Mouse (Mus musculus) heart, adult 2 months (tissue): Measurements from ENCODE around the gene Cdk19. TPM values are rescaled to one million over a fixed set of nuclear protein-coding genes. Genes with fewer than 3 reads are reported as not detected.

Experiments used
- DNase-seq, 2 experiments: peaks; one replicate each; pipeline ENCODE4 v3.0.0; 2021
- H3K27ac ChIP-seq: fragments of 200-600 bp; 2 replicates; pipeline ENCODE4 v1.8.1; 2022
- H3K27me3 ChIP-seq: fragments of 200-500 bp; 2 replicates; pipeline ENCODE4 v1.6.1; 2012; ENCODE audit warnings: mild to moderate bottlenecking, low read length, inconsistent platforms, mixed read lengths; ENCODE audit not compliant: control insufficient read depth, insufficient read depth
- H3K36me3 ChIP-seq: fragments of 200-500 bp; 2 replicates; pipeline ENCODE4 v1.6.1; 2012; ENCODE audit warnings: low read length, inconsistent platforms; ENCODE audit not compliant: control insufficient read depth, insufficient read depth
- H3K4me1 ChIP-seq: fragments of 200-500 bp; 2 replicates; pipeline ENCODE4 v1.6.1; 2011; ENCODE audit warnings: low read length; ENCODE audit not compliant: control insufficient read depth, insufficient read depth
- H3K4me3 ChIP-seq: fragments of 200-600 bp; 2 replicates; pipeline ENCODE4 v1.8.1; 2022
- H3K79me2 ChIP-seq: fragments of 200-500 bp; replicated peaks from 2 replicates; pipeline ENCODE4 v1.6.1; 2012; ENCODE audit warnings: mild to moderate bottlenecking, inconsistent platforms, low read length, moderate library complexity, mixed read lengths; ENCODE audit not compliant: control insufficient read depth, insufficient read depth
- H3K9ac ChIP-seq: fragments of 200-500 bp; 2 replicates; pipeline ENCODE4 v1.6.1; 2012; ENCODE audit warnings: low read depth, mild to moderate bottlenecking, control low read depth, inconsistent platforms, low read length, mixed read lengths
- CTCF ChIP-seq: fragments of 200-600 bp; IDR thresholded peaks from 2 replicates; pipeline ENCODE4 v1.8.1; 2022; ENCODE audit warnings: antibody characterized with exemption, mild to moderate bottlenecking, moderate library complexity
- EP300 ChIP-seq: fragments of 200-500 bp; IDR thresholded peaks from 2 replicates; pipeline ENCODE4 v1.6.1; 2011; ENCODE audit warnings: low read depth, low read length, control low read depth; ENCODE audit not compliant: insufficient read depth
- POLR2A ChIP-seq: fragments of 200-500 bp; IDR thresholded peaks from 2 replicates; pipeline ENCODE4 v1.6.1; 2011; ENCODE audit warnings: mild to moderate bottlenecking, low read depth, low read length, control low read depth; ENCODE audit not compliant: insufficient read depth
- WGBS: fragments of 180-500 bp; shearing (Covaris S2); methylation state at CpG from one replicate; pipeline ENCODE4 v1.1.7; 2018; 5-methylcytosine and 5-hydroxymethylcytosine counted together
- intact Hi-C: fragments of 180-260 bp; cut with DNase I; formaldehyde crosslinking; loops from one replicate; pipeline ENCODE4 v1.15.1; 2025
- polyA plus RNA-seq: library from polyadenylated mRNA; depleted of rRNA; stranded (reverse); fragments of >200 nt; gene quantifications from 2 replicates; pipeline ENCODE4 v1.2.3, GENCODE M21; 2012
- total RNA-seq, 2 experiments: library from RNA; stranded (reverse); gene quantifications; 2 replicates each; pipeline ENCODE4 v1.2.3; 2021

Gene Cdk19
- total and polyA plus RNA-seq, 3 experiments = 5.2 to 15.2 (median 11.5) TPM

GRCm38 (mm10) chr10:40449571-40449970, 110.2 kb downstream of the Cdk19 start:
- intact Hi-C loops = no loop called here
- Histone ChIP-seq H3K4me1 (peaks cover 4% of the 10 kb centered on the region), H3K79me2 (no peaks in the 10 kb centered on the region), H3K36me3 (no peaks in the 10 kb centered on the region), H3K27ac (no peak overlapping the region), H3K9ac (no peak overlapping the region), H3K27me3 (no peaks in the 10 kb centered on the region), H3K4me3 (no peak overlapping the region)
- DNase-seq = no peak
- 91% methylated on average over 6 of the region's 6 CpGs for WGBS
- TF ChIP-seq POLR2A (no peak), CTCF (no peak), EP300 (no peak)

- Histone ChIP-seq H3K36me3 (no peaks in the 10 kb centered on the region), H3K79me2 (no peaks in the 10 kb centered on the region), H3K9ac (no peak overlapping the region), H3K4me3 (no peak overlapping the region), H3K4me1 (peaks cover 4% of the 10 kb centered on the region), H3K27ac (no peak overlapping the region), H3K27me3 (no peaks in the 10 kb centered on the region)
- WGBS = over 99% methylated on average over 4 of the region's 4 CpGs
- no peak for TF ChIP-seq EP300
- TF ChIP-seq POLR2A = no peak
- no peak for TF ChIP-seq CTCF
- no peak for DNase-seq
- intact Hi-C loops = no loop called here
Measured at GRCm38 (mm10) chr10:40450171-40450570, 110.8 kb downstream of the Cdk19 start.

- Histone ChIP-seq H3K4me1 (no peaks in the 10 kb centered on the region), H3K27ac (no peak overlapping the region), H3K9ac (no peak overlapping the region), H3K79me2 (no peaks in the 10 kb centered on the region), H3K36me3 (no peaks in the 10 kb centered on the region), H3K27me3 (no peaks in the 10 kb centered on the region), H3K4me3 (no peak overlapping the region)
- no peak for DNase-seq
- 61% methylated on average over 1 of the region's 1 CpGs for WGBS
- intact Hi-C loops = no loop called here
- TF ChIP-seq EP300 (no peak), CTCF (no peak), POLR2A (no peak)
Measured at GRCm38 (mm10) chr10:40457116-40457515, 117.8 kb downstream of the Cdk19 start.

GRCm38 (mm10) chr10:40459141-40459540, 119.8 kb downstream of the Cdk19 start:
- Histone ChIP-seq H3K4me1 (no peaks in the 10 kb centered on the region), H3K79me2 (no peaks in the 10 kb centered on the region), H3K27me3 (no peaks in the 10 kb centered on the region), H3K36me3 (no peaks in the 10 kb centered on the region), H3K4me3 (no peak overlapping the region), H3K9ac (no peak overlapping the region), H3K27ac (no peak overlapping the region)
- 95% methylated on average over 17 of the region's 17 CpGs for WGBS
- intact Hi-C loops = no loop called here
- DNase-seq = no peak
- TF ChIP-seq CTCF (no peak), POLR2A (no peak), EP300 (no peak)

- 92% methylated on average over 6 of the region's 6 CpGs for WGBS
- TF ChIP-seq CTCF = no peak
- TF ChIP-seq POLR2A = no peak
- TF ChIP-seq EP300 = no peak
- Histone ChIP-seq H3K4me1 (no peaks in the 10 kb centered on the region), H3K79me2 (no peaks in the 10 kb centered on the region), H3K27ac (no peak overlapping the region), H3K9ac (no peak overlapping the region), H3K36me3 (no peaks in the 10 kb centered on the region), H3K27me3 (no peaks in the 10 kb centered on the region), H3K4me3 (no peak overlapping the region)
- intact Hi-C loops = no loop called here
- DNase-seq = no peak
Measured at GRCm38 (mm10) chr10:40461362-40461761, 122.0 kb downstream of the Cdk19 start.

- Histone ChIP-seq H3K4me3 (no peak overlapping the region), H3K9ac (no peak overlapping the region), H3K79me2 (no peaks in the 10 kb centered on the region), H3K36me3 (no peaks in the 10 kb centered on the region), H3K27ac (no peak overlapping the region), H3K27me3 (no peaks in the 10 kb centered on the region), H3K4me1 (no peaks in the 10 kb centered on the region)
- DNase-seq = no peak
- 83% methylated on average over 3 of the region's 3 CpGs for WGBS
- TF ChIP-seq POLR2A (no peak), EP300 (no peak), CTCF (no peak)
- intact Hi-C loops = no loop called here
Measured at GRCm38 (mm10) chr10:40462257-40462656, 122.9 kb downstream of the Cdk19 start.
